Mouse (Mus musculus): Measurements from ENCODE around the gene Gm13090. TPM values are rescaled to one million over a fixed set of nuclear protein-coding genes. Genes with fewer than 3 reads are reported as not detected.

Gene Gm13090
- total RNA-seq, 2 experiments from 2014 or later: not detected

DNA sequence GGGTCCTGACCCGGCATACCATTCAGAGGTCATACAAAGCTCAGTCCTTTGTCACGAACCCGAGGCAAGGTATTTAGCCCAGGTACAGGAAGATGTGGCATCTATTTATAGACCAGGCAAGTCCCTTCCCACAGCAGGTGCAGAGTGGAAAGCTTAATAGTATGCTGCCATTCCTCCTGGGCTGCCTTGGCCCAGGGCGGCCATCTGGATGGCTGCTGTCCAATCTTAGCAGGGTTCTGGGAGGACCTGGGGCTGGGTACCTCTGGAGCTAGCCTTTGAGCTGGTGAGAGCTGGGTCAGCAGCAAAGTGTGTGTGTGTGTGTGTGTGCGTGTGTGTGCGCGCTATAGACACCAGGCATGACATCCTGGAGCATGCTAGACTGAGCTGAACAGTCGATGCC is 46.1 kb downstream of the Gm13090 start:
- DNase-seq (ENCODE audit: low spot score in 2 of 2): no peak

DNA sequence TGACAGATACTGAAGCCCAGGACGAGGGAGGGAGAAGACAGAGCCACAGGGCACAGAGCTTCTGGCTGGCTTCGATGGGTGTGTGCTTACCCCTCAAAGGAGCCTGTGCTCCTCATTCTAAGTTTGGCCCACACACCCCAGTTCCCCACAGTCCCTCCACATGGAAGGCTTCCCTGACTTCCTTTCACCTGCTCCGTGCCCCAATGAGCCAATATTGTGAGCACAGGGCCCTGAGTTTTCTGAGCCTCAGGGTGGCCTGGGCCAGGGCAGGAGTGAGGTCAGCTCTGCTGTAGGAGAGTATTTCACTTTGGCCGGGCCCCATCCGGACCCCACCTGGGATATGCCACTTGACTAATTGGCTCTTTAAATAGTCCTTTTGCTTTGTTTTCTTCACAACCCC is 48.3 kb downstream of the Gm13090 start:
- no peak for DNase-seq (ENCODE audit: low spot score in 2 of 2)

DNA sequence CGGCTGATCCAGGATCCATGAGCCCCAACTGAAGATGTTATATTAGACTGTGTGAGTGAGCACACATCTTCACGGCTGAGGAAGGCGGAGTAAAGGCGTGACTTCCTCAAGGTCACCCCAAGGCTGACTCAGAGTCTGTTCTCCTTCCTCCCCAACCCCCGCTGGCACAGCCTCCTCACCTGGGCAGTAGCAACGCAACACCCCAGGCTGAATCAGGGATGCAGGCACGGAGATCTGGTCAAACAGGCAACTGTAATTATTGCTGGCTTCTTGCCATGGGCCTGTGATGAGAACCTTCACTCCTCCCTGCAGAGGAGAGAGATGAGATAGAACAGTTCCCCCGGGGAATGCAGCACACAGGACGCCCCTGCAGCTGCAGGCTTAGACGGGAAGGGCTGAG is 48.8 kb downstream of the Gm13090 start:
- DNase-seq (ENCODE audit: low spot score in 2 of 2): no peak

DNA sequence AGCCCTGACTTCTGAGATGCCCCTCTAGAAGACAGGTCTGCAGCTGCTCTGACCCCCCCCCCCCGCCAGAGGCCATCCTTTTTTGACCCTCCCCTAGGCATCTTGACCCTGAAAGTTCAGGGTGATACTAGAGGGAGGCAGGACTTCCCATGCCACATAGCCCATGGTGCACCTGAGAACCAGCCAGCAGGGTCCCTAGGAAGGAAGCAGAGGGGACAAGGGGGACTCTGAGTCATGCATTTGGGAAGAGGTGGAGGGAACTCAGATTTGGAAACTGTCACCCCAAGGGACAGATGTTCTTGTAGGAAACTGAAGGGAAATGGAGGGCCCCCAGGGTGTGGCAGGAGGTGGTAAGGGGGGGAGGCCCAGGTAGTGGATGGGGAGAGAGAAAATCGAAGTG is 49.2 kb downstream of the Gm13090 start:
- DNase-seq (ENCODE audit: low spot score in 2 of 2): no peak

DNA sequence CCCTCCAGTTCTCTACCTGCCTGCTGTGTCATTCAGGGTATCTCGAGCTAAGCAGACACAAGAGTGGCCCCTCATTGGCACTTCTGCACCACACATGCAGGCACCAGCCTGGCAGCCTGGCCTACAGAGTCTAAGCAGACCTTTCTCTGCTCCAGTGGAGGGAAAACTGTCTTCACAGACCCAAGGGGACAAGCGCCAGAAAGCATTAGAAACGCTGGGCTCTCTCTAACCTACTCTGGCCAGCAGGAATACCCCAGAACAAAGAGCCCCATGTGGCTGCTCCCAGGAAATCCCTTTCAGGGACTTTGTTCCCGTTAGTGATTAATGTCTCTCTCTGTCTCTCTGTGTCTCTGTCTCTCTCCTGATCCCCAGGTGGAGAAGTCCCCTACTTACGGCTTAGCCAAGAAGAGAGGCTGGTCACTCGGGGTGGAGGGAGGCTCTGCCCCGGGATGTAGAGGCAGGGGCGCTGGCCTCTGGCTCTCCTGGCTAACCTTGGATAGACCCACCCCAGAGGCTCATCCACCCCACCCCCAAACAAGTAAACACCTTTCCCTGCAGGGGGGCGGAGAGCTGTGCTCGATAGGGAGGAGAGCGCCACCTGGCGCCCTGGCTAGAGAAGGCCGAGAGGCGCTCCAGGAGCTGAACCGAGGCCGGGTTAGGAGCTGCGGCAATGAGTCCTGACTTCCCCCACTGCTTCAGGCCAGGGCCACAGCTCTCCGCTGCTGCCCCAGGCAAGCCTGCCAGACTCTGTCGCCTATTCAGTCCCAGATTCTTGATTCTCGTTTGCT is 49.9 kb downstream of the Gm13090 start:
- DNase-seq (ENCODE audit: low spot score in 2 of 2): peak; percentile 71 to 77

DNA sequence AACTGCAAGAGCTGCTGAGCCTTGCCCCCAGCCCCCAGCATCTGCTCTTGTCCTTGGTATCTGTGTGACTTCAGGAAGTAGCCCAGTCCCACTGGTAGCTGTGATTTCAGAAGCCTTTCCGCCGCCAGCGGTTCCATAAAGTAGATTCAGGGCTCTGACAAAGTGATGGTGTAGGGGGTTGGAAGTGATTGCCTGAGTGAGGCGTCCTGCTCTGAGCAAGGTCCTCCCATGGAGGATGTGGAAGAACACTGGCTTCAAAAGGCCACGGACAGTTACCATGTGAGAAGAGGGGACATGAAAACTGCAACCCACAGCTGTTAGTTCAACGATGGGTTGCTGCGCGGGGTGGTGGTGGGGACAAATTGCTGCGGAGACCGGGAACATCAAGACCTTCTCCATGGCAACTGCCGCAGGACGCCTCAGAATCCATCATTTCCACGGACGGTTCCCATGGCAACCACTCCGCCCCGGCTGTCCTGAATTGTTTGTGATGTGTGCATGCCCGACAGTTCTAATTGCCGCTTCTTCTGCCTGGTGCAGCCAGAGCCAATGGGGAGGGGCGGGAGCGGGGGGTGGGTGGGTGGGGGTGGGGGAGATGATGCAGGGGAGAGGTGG is 51.1 kb downstream of the Gm13090 start:
- no peak for DNase-seq (ENCODE audit: low spot score in 2 of 2)

Other genes with a start within 250 kb of the Gm13090 start
- gene Errfi1, start 235.7 kb upstream of the Gm13090 start, total RNA-seq (2021): 10 to 100 TPM; 18.8 to 22.8 TPM
- 100 to 1,000 TPM; 247 to 274 TPM for gene Park7, start 175.1 kb upstream of the Gm13090 start, total RNA-seq (2021)
- under 1 TPM; 0.17 to 0.57 TPM for gene Tnfrsf9, start 175.0 kb upstream of the Gm13090 start, total RNA-seq (2021)
- gene Uts2, start 92.5 kb upstream of the Gm13090 start, total RNA-seq (2021): not detected
- gene Per3, start 44.9 kb upstream of the Gm13090 start, total RNA-seq (2021): 10 to 100 TPM; 10.5 to 15.4 TPM
- 10 to 100 TPM; 78.8 to 79.1 TPM for gene Vamp3, start 31.6 kb upstream of the Gm13090 start, total RNA-seq (2021)